In the genomic region with DNA sequence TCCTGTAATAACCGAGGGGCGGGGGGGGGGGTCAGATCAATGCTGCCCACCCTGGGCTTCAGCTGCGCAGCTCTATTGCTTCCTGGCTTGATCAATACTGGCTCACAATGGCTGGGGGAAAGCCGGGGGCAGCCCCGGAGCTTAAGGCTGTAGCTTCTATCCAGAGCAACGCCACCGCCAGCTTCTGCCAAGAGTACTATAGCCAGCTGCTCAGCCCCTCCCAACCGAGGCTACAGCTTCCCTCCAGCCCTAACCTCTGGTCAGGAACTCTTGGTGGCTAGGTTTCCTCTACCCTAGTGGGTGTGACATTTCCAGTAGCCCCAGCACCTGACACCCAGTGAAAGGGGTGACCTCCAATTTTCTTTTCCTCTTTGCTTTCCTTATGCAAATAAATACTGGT, we compare ENCODE assay signal across 8 mouse cellular contexts. TPM values are rescaled to one million over a fixed set of nuclear protein-coding genes. Genes with fewer than 3 reads are reported as not detected.
DNase-seq lines count a peak whose midpoint lies in the region; ATAC-seq and TF ChIP-seq lines count a peak whose summit lies in the region.

No protein-coding gene starts in this region.

- H3K4me3 ChIP-seq in lung, embryonic 14.5 days (ENCODE audit: low read depth, low read length), result peak overlapping the region; percentile 39; the same call in 1 of the 2 replicates
- H3K4me3 ChIP-seq in hindbrain, embryonic 15.5 days, result peak overlapping the region; percentile 56
- no peak overlapping the region for H3K4me3 ChIP-seq in liver, embryonic 15.5 days (replicated peaks)
- H3K4me3 ChIP-seq in stomach, postnatal 0 days (ENCODE audit: low read depth, low read length), result no peak overlapping the region; the same call in 1 of the 2 replicates

- no peak for TF ChIP-seq CTCF in lung, embryonic 14.5 days (IDR thresholded peaks at IDR 0.05; ENCODE audit: low read depth)
- no peak for TF ChIP-seq CTCF in stomach, postnatal 0 days (IDR thresholded peaks at IDR 0.05; ENCODE audit: low read depth)

- no peaks in the 10 kb centered on the region for H3K36me3 ChIP-seq in lung, embryonic 14.5 days (ENCODE audit: insufficient read depth)
- H3K36me3 ChIP-seq in hindbrain, embryonic 15.5 days, result no peaks in the 10 kb centered on the region
- no peaks in the 10 kb centered on the region for H3K36me3 ChIP-seq in liver, embryonic 15.5 days (replicated peaks)
- no peaks in the 10 kb centered on the region for H3K36me3 ChIP-seq in stomach, postnatal 0 days (ENCODE audit: control insufficient read depth, insufficient read depth, low read length)

- 2% methylated on average over 8 of the region's 8 CpGs for WGBS in lung, embryonic 14.5 days
- 0% methylated on average over 8 of the region's 8 CpGs for WGBS in hindbrain, embryonic 15.5 days
- 2% methylated on average over 8 of the region's 8 CpGs for WGBS in liver, embryonic 15.5 days (ENCODE audit: insufficient replicate concordance)
- WGBS in stomach, postnatal 0 days, result 7% methylated on average over 8 of the region's 8 CpGs

- H3K27me3 ChIP-seq in lung, embryonic 14.5 days (ENCODE audit: insufficient read depth, low read length), result peaks cover 42% of the 10 kb centered on the region
- H3K27me3 ChIP-seq in hindbrain, embryonic 15.5 days, result peaks cover 20% of the 10 kb centered on the region
- peaks cover 38% of the 10 kb centered on the region for H3K27me3 ChIP-seq in liver, embryonic 15.5 days
- H3K27me3 ChIP-seq in stomach, postnatal 0 days (ENCODE audit: control insufficient read depth, insufficient read depth, low read length), result no peaks in the 10 kb centered on the region

- peak; percentile 39 for DNase-seq in lung, embryonic 14.5 days
- no peak for DNase-seq in lung, postnatal 25 days (ENCODE audit: low spot score)
- DNase-seq in stomach, postnatal 0 days (ENCODE audit: low spot score), result peak; percentile 28
- no peak for DNase-seq in left cerebral cortex, postnatal 10 days (ENCODE audit: extremely low spot score in 1 of 2, low spot score in 2 of 2)
- DNase-seq in frontal cortex, postnatal 10 days (ENCODE audit: low spot score in 2 of 2), result no peak
- DNase-seq in frontal cortex, postnatal 14 days (ENCODE audit: low spot score in 2 of 2), result no peak

- intact Hi-C loops in left cerebral cortex, postnatal 10 days (cut with DNase I), result no loop called here

- H3K4me2 ChIP-seq in lung, embryonic 14.5 days, result peak overlapping the region; percentile 76
- peak overlapping the region; percentile 99 for H3K4me2 ChIP-seq in hindbrain, embryonic 15.5 days
- peak overlapping the region; percentile 27; the same call in 1 of the 2 replicates for H3K4me2 ChIP-seq in liver, embryonic 15.5 days
- peak overlapping the region; percentile 73; the same call in 1 of the 2 replicates for H3K4me2 ChIP-seq in stomach, postnatal 0 days (replicated peaks; ENCODE audit: low read depth)

- H3K4me1 ChIP-seq in lung, embryonic 14.5 days (ENCODE audit: insufficient read depth), result no peaks in the 10 kb centered on the region
- peaks cover 17% of the 10 kb centered on the region for H3K4me1 ChIP-seq in hindbrain, embryonic 15.5 days (replicated peaks)
- peaks cover 4% of the 10 kb centered on the region; the same call in 1 of the 2 replicates for H3K4me1 ChIP-seq in liver, embryonic 15.5 days (replicated peaks)
- H3K4me1 ChIP-seq in stomach, postnatal 0 days (replicated peaks; ENCODE audit: control insufficient read depth, insufficient read depth), result peaks cover 3% of the 10 kb centered on the region; the same call in 1 of the 2 replicates

- no peak overlapping the region for H3K27ac ChIP-seq in lung, embryonic 14.5 days (ENCODE audit: low read depth)
- no peak overlapping the region for H3K27ac ChIP-seq in hindbrain, embryonic 15.5 days (replicated peaks)
- peak overlapping the region; percentile 14; the same call in 1 of the 2 replicates for H3K27ac ChIP-seq in liver, embryonic 15.5 days (replicated peaks)
- H3K27ac ChIP-seq in stomach, postnatal 0 days (replicated peaks), result no peak overlapping the region

- no peak for TF ChIP-seq EP300 in stomach, postnatal 0 days (optimal IDR thresholded peaks at IDR 0.05)

- H3K9ac ChIP-seq in lung, embryonic 14.5 days, result no peak overlapping the region
- H3K9ac ChIP-seq in hindbrain, embryonic 15.5 days, result no peak overlapping the region
- H3K9ac ChIP-seq in liver, embryonic 15.5 days, result no peak overlapping the region
- no peak overlapping the region for H3K9ac ChIP-seq in stomach, postnatal 0 days (ENCODE audit: low read length)

- no peaks in the 10 kb centered on the region for H3K9me3 ChIP-seq in lung, embryonic 14.5 days (ENCODE audit: low read depth, low read length)
- no peaks in the 10 kb centered on the region for H3K9me3 ChIP-seq in hindbrain, embryonic 15.5 days
- H3K9me3 ChIP-seq in liver, embryonic 15.5 days (replicated peaks), result no peaks in the 10 kb centered on the region
- H3K9me3 ChIP-seq in stomach, postnatal 0 days (ENCODE audit: control insufficient read depth, low read length), result no peaks in the 10 kb centered on the region

- ATAC-seq in lung, embryonic 14.5 days (ENCODE audit: insufficient read depth), result no peak
- ATAC-seq in hindbrain, embryonic 15.5 days (ENCODE audit: low FRiP score, low read depth), result peak; percentile 45; the same call in 1 of the 2 replicates
- no peak for ATAC-seq in liver, embryonic 15.5 days (ENCODE audit: insufficient read depth)
- ATAC-seq in stomach, postnatal 0 days (ENCODE audit: low FRiP score, low TSS enrichment), result no peak

RNA-seq across cellular contexts. Expression of a gene that starts 36.8 kb away (rescaled TPM):
- polyA plus RNA-seq in lung, embryonic 14.5 days (2014; fragmentation: Nextera tagmentation; extraction: Ambion mirVana), result 0.05 and 0.08 TPM in 2 replicates
- 6.0 and 8.1 TPM in 2 replicates for polyA plus RNA-seq in hindbrain, embryonic 15.5 days (2015; fragmentation: Nextera tagmentation; extraction: Ambion mirVana)
- polyA plus RNA-seq in liver, embryonic 15.5 days (2015; fragmentation: Nextera tagmentation; extraction: Ambion mirVana), result 0.99 and 1.0 TPM in 2 replicates
- polyA plus RNA-seq in stomach, postnatal 0 days (2015; fragmentation: Nextera tagmentation; extraction: Ambion mirVana), result 0.76 and 0.83 TPM in 2 replicates
- 10 to 100 TPM; 14.1 to 15.0 TPM for total RNA-seq in left cerebral cortex, postnatal 10 days (2021)

Comparison
In these comparisons a context has a peak if more than half of its experiments do, and no peak if none do; other contexts are left out.
1. DNase-seq: peak in lung, embryonic 14.5 days (single experiment) and stomach, postnatal 0 days (single experiment); none in lung, postnatal 25 days (single experiment), left cerebral cortex, postnatal 10 days (0 of 2), frontal cortex, postnatal 10 days (0 of 2) and frontal cortex, postnatal 14 days (0 of 2).
2. H3K4me2 ChIP-seq: peak in every context shown above with its lines; median percentile 99 in hindbrain, embryonic 15.5 days; 76 in lung, embryonic 14.5 days; 73 in stomach, postnatal 0 days; 27 in liver, embryonic 15.5 days.
3. H3K4me3 ChIP-seq: peak in lung, embryonic 14.5 days (single experiment) and hindbrain, embryonic 15.5 days (single experiment); none in liver, embryonic 15.5 days (single experiment) and stomach, postnatal 0 days (single experiment).